Mouse (Mus musculus): ENCODE results near the gene Gtdc1. TPM values are rescaled to one million over a fixed set of nuclear protein-coding genes. Genes with fewer than 3 reads are reported as not detected.

The Gtdc1 gene
- polyA plus RNA-seq, 1 experiment from 2014 or later = 8.5 TPM

- H3K4me1 ChIP-seq (ENCODE audit: insufficient read depth) = no peaks in the 10 kb centered on the region
- no peak for TF ChIP-seq EP300 (IDR thresholded peaks at IDR 0.05; ENCODE audit: low read depth)
- TF ChIP-seq CTCF (IDR thresholded peaks at IDR 0.05; ENCODE audit: low read depth) = no peak
- no peak for DNase-seq
- H3K27me3 ChIP-seq (ENCODE audit: insufficient read depth, low read length) = no peaks in the 10 kb centered on the region
- H3K9ac ChIP-seq (replicated peaks) = no peak overlapping the region
- H3K36me3 ChIP-seq (replicated peaks; ENCODE audit: insufficient read depth, low read length) = no peaks in the 10 kb centered on the region
- H3K4me3 ChIP-seq (ENCODE audit: low read depth, low read length) = no peak overlapping the region
- no peak overlapping the region for H3K4me2 ChIP-seq (ENCODE audit: low read depth, low read length)
- H3K9me3 ChIP-seq (ENCODE audit: low read length) = no peaks in the 10 kb centered on the region
- no peak for ATAC-seq
- no peak overlapping the region for H3K27ac ChIP-seq (ENCODE audit: low read depth)
Measured at GRCm38 (mm10) chr2:44864726-44865125, 62.7 kb downstream of the Gtdc1 start.

GRCm38 (mm10) chr2:44854475-44854874 lies 73.0 kb downstream of the Gtdc1 start:
- TF ChIP-seq CTCF (IDR thresholded peaks at IDR 0.05; ENCODE audit: low read depth) (no peak), EP300 (IDR thresholded peaks at IDR 0.05; ENCODE audit: low read depth) (no peak)
- WGBS (ENCODE audit: insufficient replicate concordance) = 87% methylated on average over 2 of the region's 2 CpGs
- no peak overlapping the region for H3K4me2 ChIP-seq (ENCODE audit: low read depth, low read length)
- ATAC-seq (no peak), DNase-seq (no peak)
- H3K4me1 ChIP-seq (ENCODE audit: insufficient read depth) = no peaks in the 10 kb centered on the region
- H3K27me3 ChIP-seq (ENCODE audit: insufficient read depth, low read length) = no peaks in the 10 kb centered on the region
- no peak overlapping the region for H3K9ac ChIP-seq (replicated peaks)
- H3K9me3 ChIP-seq (ENCODE audit: low read length) = peaks cover 10% of the 10 kb centered on the region
- H3K4me3 ChIP-seq (ENCODE audit: low read depth, low read length) = no peak overlapping the region
- no peak overlapping the region for H3K27ac ChIP-seq (ENCODE audit: low read depth)
- no peaks in the 10 kb centered on the region for H3K36me3 ChIP-seq (replicated peaks; ENCODE audit: insufficient read depth, low read length)

DNA sequence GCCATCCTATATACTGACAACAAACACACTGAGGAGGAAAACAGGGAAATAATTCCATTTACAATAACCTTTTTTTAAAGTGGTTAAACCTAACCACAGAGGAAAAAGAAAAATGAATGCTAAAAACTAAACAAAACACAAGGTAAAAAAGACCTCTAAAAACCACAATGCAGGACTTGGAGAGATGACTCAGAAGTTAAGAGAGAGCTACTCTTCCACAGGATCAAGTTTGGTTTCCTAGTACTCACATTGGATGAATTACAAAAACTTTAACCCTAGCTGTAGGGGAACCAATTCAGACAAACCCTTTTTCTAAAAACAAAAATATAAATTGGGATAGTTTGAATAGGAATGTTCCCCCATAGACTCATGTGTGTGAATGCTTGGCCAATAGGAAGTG lies 77.8 kb downstream of the Gtdc1 start:
- ATAC-seq = no peak
- H3K27ac ChIP-seq (ENCODE audit: low read depth) = no peak overlapping the region

DNA sequence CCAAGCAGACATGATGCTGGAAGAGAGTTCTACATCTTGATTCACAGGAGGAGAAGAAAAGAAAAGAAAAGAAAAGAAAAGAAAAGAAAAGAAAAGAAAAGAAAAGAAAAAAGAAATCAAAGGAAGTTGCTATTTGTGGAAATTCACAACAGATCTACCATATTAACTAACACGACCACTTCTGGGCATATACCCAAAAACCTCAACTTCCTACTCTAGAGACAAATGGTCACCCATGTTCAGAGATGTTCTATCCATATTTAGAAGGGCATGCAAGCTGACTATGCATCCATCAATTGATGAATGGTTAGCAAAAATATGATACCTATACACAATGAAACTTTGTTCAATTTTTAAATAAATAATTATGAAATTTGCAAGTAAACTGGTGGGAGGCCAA lies 79.3 kb downstream of the Gtdc1 start:
- Histone ChIP-seq H3K4me3 (ENCODE audit: low read depth, low read length) (no peak overlapping the region), H3K9ac (replicated peaks) (no peak overlapping the region), H3K36me3 (replicated peaks; ENCODE audit: insufficient read depth, low read length) (no peaks in the 10 kb centered on the region), H3K4me2 (ENCODE audit: low read depth, low read length) (no peak overlapping the region), H3K9me3 (ENCODE audit: low read length) (peaks cover 10% of the 10 kb centered on the region), H3K4me1 (ENCODE audit: insufficient read depth) (no peaks in the 10 kb centered on the region), H3K27ac (ENCODE audit: low read depth) (no peak overlapping the region), H3K27me3 (ENCODE audit: insufficient read depth, low read length) (no peaks in the 10 kb centered on the region)
- WGBS (ENCODE audit: insufficient replicate concordance) = 39% methylated on average over 1 of the region's 1 CpGs
- ATAC-seq (no peak), DNase-seq (no peak)
- TF ChIP-seq CTCF (IDR thresholded peaks at IDR 0.05; ENCODE audit: low read depth) (no peak), EP300 (IDR thresholded peaks at IDR 0.05; ENCODE audit: low read depth) (no peak)

More for the DNA sequence above, 77.8 kb downstream of the Gtdc1 start:
- Histone ChIP-seq H3K4me3 (ENCODE audit: low read depth, low read length) (no peak overlapping the region), H3K4me1 (ENCODE audit: insufficient read depth) (no peaks in the 10 kb centered on the region), H3K36me3 (replicated peaks; ENCODE audit: insufficient read depth, low read length) (no peaks in the 10 kb centered on the region), H3K4me2 (ENCODE audit: low read depth, low read length) (no peak overlapping the region), H3K9ac (replicated peaks) (no peak overlapping the region), H3K9me3 (ENCODE audit: low read length) (peaks cover 10% of the 10 kb centered on the region), H3K27me3 (ENCODE audit: insufficient read depth, low read length) (no peaks in the 10 kb centered on the region)
- TF ChIP-seq EP300 (IDR thresholded peaks at IDR 0.05; ENCODE audit: low read depth) (no peak), CTCF (IDR thresholded peaks at IDR 0.05; ENCODE audit: low read depth) (no peak)
- DNase-seq = no peak

DNA sequence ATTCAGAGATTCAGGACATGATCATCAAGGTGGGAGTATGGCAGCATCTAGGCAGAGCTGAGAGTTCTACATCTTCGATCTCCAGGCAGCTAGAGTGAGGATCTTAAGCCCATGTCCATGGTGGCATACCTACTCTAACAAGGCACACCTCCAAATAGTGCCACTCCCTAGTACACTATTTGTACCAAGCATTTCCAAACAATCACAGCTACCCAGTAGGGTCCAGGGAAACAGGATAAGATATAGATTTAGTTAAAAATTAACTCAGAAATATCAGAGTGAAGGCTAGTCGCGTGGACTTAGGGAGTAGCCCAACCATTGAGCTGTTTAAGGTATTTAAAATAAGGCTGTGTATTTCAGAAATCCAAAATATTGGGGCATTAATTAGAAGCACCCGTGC lies 82.0 kb downstream of the Gtdc1 start:
- ATAC-seq (no peak), DNase-seq (no peak)
- Histone ChIP-seq H3K27me3 (ENCODE audit: insufficient read depth, low read length) (no peaks in the 10 kb centered on the region), H3K4me2 (ENCODE audit: low read depth, low read length) (no peak overlapping the region), H3K4me3 (ENCODE audit: low read depth, low read length) (no peak overlapping the region), H3K4me1 (ENCODE audit: insufficient read depth) (no peaks in the 10 kb centered on the region), H3K27ac (ENCODE audit: low read depth) (no peak overlapping the region), H3K36me3 (replicated peaks; ENCODE audit: insufficient read depth, low read length) (no peaks in the 10 kb centered on the region), H3K9ac (replicated peaks) (no peak overlapping the region), H3K9me3 (ENCODE audit: low read length) (no peaks in the 10 kb centered on the region)
- WGBS (ENCODE audit: insufficient replicate concordance) = 76% methylated on average over 4 of the region's 4 CpGs
- no peak for TF ChIP-seq EP300 (IDR thresholded peaks at IDR 0.05; ENCODE audit: low read depth)
- no peak for TF ChIP-seq CTCF (IDR thresholded peaks at IDR 0.05; ENCODE audit: low read depth)

DNA sequence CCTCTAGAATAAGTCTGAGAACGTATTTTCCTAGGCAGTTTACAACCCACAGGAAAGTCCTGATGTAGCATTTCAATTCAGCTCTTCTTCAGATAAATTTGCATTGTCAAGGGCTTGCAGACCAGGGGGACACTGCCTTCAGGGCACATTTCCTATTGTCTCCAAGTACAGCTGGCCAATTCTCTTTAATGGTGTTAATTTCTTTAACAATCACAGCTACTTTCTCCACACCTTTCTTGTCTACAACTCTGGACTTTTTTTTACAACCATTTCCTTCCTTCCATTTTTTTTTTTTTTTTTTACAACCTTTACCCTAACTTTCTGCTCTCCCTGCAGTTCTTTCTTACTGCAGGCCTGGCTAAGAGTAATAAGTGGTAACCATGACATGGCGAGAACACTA lies 97.7 kb downstream of the Gtdc1 start:
- H3K4me2 ChIP-seq (ENCODE audit: low read depth, low read length) = no peak overlapping the region
- no peak for DNase-seq
- TF ChIP-seq EP300 (IDR thresholded peaks at IDR 0.05; ENCODE audit: low read depth) = no peak
- TF ChIP-seq CTCF (IDR thresholded peaks at IDR 0.05; ENCODE audit: low read depth) = no peak
- 68% methylated on average over 2 of the region's 2 CpGs for WGBS (ENCODE audit: insufficient replicate concordance)
- H3K36me3 ChIP-seq (replicated peaks; ENCODE audit: insufficient read depth, low read length) = no peaks in the 10 kb centered on the region
- no peak overlapping the region for H3K27ac ChIP-seq (ENCODE audit: low read depth)
- H3K9me3 ChIP-seq (ENCODE audit: low read length) = no peaks in the 10 kb centered on the region
- H3K4me3 ChIP-seq (ENCODE audit: low read depth, low read length) = no peak overlapping the region
- H3K9ac ChIP-seq (replicated peaks) = no peak overlapping the region
- ATAC-seq = no peak
- no peaks in the 10 kb centered on the region for H3K4me1 ChIP-seq (ENCODE audit: insufficient read depth)
- H3K27me3 ChIP-seq (ENCODE audit: insufficient read depth, low read length) = no peaks in the 10 kb centered on the region

GRCm38 (mm10) chr2:44829346-44829745 lies 98.1 kb downstream of the Gtdc1 start:
- Histone ChIP-seq H3K4me1 (ENCODE audit: insufficient read depth) (no peaks in the 10 kb centered on the region), H3K36me3 (replicated peaks; ENCODE audit: insufficient read depth, low read length) (no peaks in the 10 kb centered on the region), H3K9me3 (ENCODE audit: low read length) (no peaks in the 10 kb centered on the region), H3K27me3 (ENCODE audit: insufficient read depth, low read length) (no peaks in the 10 kb centered on the region), H3K27ac (ENCODE audit: low read depth) (no peak overlapping the region), H3K4me2 (ENCODE audit: low read depth, low read length) (no peak overlapping the region), H3K9ac (replicated peaks) (no peak overlapping the region), H3K4me3 (ENCODE audit: low read depth, low read length) (no peak overlapping the region)
- ATAC-seq (no peak), DNase-seq (no peak)
- 60% methylated on average over 2 of the region's 2 CpGs for WGBS (ENCODE audit: insufficient replicate concordance)
- TF ChIP-seq EP300 (IDR thresholded peaks at IDR 0.05; ENCODE audit: low read depth) = no peak
- no peak for TF ChIP-seq CTCF (IDR thresholded peaks at IDR 0.05; ENCODE audit: low read depth)
